Mouse (Mus musculus) kidney, adult 11 months (tissue): ENCODE results near the gene Pkib.

Experiments
- DNase-seq: peaks from one replicate; pipeline ENCODE4 v3.0.0; 2022

Pkib gene

GRCm38 (mm10) chr10:57631896-57632867 is at the start of gene Pkib:
Pkib (plus strand) TSS chr10:57631981.
- peak; percentile 47 for DNase-seq

- no peak for DNase-seq
Measured at GRCm38 (mm10) chr10:57583927-57584326, 47.9 kb upstream of the Pkib start.

GRCm38 (mm10) chr10:57594266-57594665 is 37.5 kb upstream of the Pkib start:
- no peak for DNase-seq

GRCm38 (mm10) chr10:57597172-57597571 is 34.6 kb upstream of the Pkib start:
- DNase-seq, result no peak

GRCm38 (mm10) chr10:57602951-57603350 is 28.8 kb upstream of the Pkib start:
- no peak for DNase-seq

- DNase-seq, result no peak
Measured at GRCm38 (mm10) chr10:57623311-57623710, 8.5 kb upstream of the Pkib start.

- DNase-seq, result no peak
Measured at GRCm38 (mm10) chr10:57627773-57628172, 4.0 kb upstream of the Pkib start.

GRCm38 (mm10) chr10:57630557-57630956 is 1.2 kb upstream of the Pkib start:
- DNase-seq, result no peak

- no peak for DNase-seq
Measured at GRCm38 (mm10) chr10:57632868-57633240, 1.1 kb downstream of the Pkib start.

GRCm38 (mm10) chr10:57636970-57637369 is 5.2 kb downstream of the Pkib start:
- no peak for DNase-seq

GRCm38 (mm10) chr10:57638250-57638649 is 6.5 kb downstream of the Pkib start:
- DNase-seq, result no peak

GRCm38 (mm10) chr10:57639540-57639939 is 7.8 kb downstream of the Pkib start:
- no peak for DNase-seq

GRCm38 (mm10) chr10:57653297-57653696 is 21.5 kb downstream of the Pkib start:
- DNase-seq, result no peak

GRCm38 (mm10) chr10:57660505-57660904 is 28.7 kb downstream of the Pkib start:
- no peak for DNase-seq

GRCm38 (mm10) chr10:57663758-57664157 is 32.0 kb downstream of the Pkib start:
- no peak for DNase-seq

- no peak for DNase-seq
Measured at GRCm38 (mm10) chr10:57664253-57664652, 32.5 kb downstream of the Pkib start.

GRCm38 (mm10) chr10:57675740-57676139 is 44.0 kb downstream of the Pkib start:
- DNase-seq, result no peak

- DNase-seq, result no peak
Measured at GRCm38 (mm10) chr10:57687999-57688398, 56.2 kb downstream of the Pkib start.

- DNase-seq, result no peak
Measured at GRCm38 (mm10) chr10:57690161-57690560, 58.4 kb downstream of the Pkib start.

- DNase-seq, result no peak
Measured at GRCm38 (mm10) chr10:57702246-57702645, 70.5 kb downstream of the Pkib start.

- no peak for DNase-seq
Measured at GRCm38 (mm10) chr10:57721035-57721434, 89.3 kb downstream of the Pkib start.

GRCm38 (mm10) chr10:57722363-57722762 is 90.6 kb downstream of the Pkib start:
- DNase-seq, result no peak

GRCm38 (mm10) chr10:57727666-57728065 is 95.9 kb downstream of the Pkib start:
- no peak for DNase-seq

- no peak for DNase-seq
Measured at GRCm38 (mm10) chr10:57731672-57732071, 99.9 kb downstream of the Pkib start.

GRCm38 (mm10) chr10:57740733-57741132 is 109.0 kb downstream of the Pkib start:
- DNase-seq, result no peak
